Mouse (Mus musculus): ENCODE measurements around the gene Pter. TPM values are rescaled to one million over a fixed set of nuclear protein-coding genes. Genes with fewer than 3 reads are reported as not detected.

Gene Pter
- polyA plus RNA-seq, 1 experiment from 2014 or later = 39.1 TPM

Other genes with a start within 250 kb of the Pter start
- 0.10 and 0.16 TPM in 2 replicates for gene C1ql3, start 87.8 kb downstream of the Pter start, polyA plus RNA-seq (2015; fragmentation: Nextera tagmentation; extraction: Ambion mirVana)

Measured in liver, embryonic 15.5 days (tissue).